Mouse (Mus musculus): ENCODE measurements at regions not wholly inside any gene's neighbourhood (a gene's known extent, or its start where the extent isn't known, plus 50 kb on each side); places are given as distances from the start of the nearest gene placed in this dataset.

- Histone ChIP-seq H3K27ac (peak overlapping the region; percentile 33; the same call in 1 of the 2 replicates), H3K4me1 (peaks cover 10% of the 10 kb centered on the region; the same call in 1 of the 2 replicates), H3K4me3 (no peak overlapping the region), H3K9ac (no peak overlapping the region), H3K36me3 (no peaks in the 10 kb centered on the region), H3K4me2 (replicated peaks) (no peak overlapping the region), H3K27me3 (no peaks in the 10 kb centered on the region), H3K9me3 (no peaks in the 10 kb centered on the region)
- WGBS: 38% methylated on average over 2 of the region's 2 CpGs
- peak; percentile 64 for ATAC-seq (ENCODE audit: low FRiP score, low read depth)
Measured at GRCm38 (mm10) chr10:51930266-51930665, 92.0 kb upstream of the Vgll2 start.

- H3K9ac ChIP-seq: no peak overlapping the region
- 69% methylated on average over 1 of the region's 1 CpGs for WGBS
- H3K9me3 ChIP-seq: no peaks in the 10 kb centered on the region
- peak overlapping the region; percentile 33; the same call in 1 of the 2 replicates for H3K27ac ChIP-seq
- ATAC-seq (ENCODE audit: low FRiP score, low read depth): peak; percentile 30; the same call in 1 of the 2 replicates
- H3K27me3 ChIP-seq: no peaks in the 10 kb centered on the region
- no peaks in the 10 kb centered on the region for H3K36me3 ChIP-seq
- peaks cover 13% of the 10 kb centered on the region; the same call in 1 of the 2 replicates for H3K4me1 ChIP-seq
- H3K4me2 ChIP-seq (replicated peaks): no peak overlapping the region
- H3K4me3 ChIP-seq: no peak overlapping the region
Measured at GRCm38 (mm10) chr10:51930696-51931095, 91.6 kb upstream of the Vgll2 start.

GRCm38 (mm10) chr10:51935482-51935881, 86.8 kb upstream of the Vgll2 start:
- H3K36me3 ChIP-seq: no peaks in the 10 kb centered on the region
- no peak overlapping the region for H3K27ac ChIP-seq
- peaks cover 10% of the 10 kb centered on the region; the same call in 1 of the 2 replicates for H3K4me1 ChIP-seq
- no peak overlapping the region for H3K9ac ChIP-seq
- H3K4me3 ChIP-seq: no peak overlapping the region
- no peak overlapping the region for H3K4me2 ChIP-seq (replicated peaks)
- H3K27me3 ChIP-seq: no peaks in the 10 kb centered on the region
- H3K9me3 ChIP-seq: no peaks in the 10 kb centered on the region
- peak; percentile 80 for ATAC-seq (ENCODE audit: low FRiP score, low read depth)
- 38% methylated on average over 3 of the region's 3 CpGs for WGBS

- WGBS: 43% methylated on average over 2 of the region's 2 CpGs
- Histone ChIP-seq H3K4me2 (replicated peaks) (no peak overlapping the region), H3K36me3 (no peaks in the 10 kb centered on the region), H3K9ac (no peak overlapping the region), H3K27me3 (no peaks in the 10 kb centered on the region), H3K27ac (no peak overlapping the region), H3K4me3 (no peak overlapping the region), H3K9me3 (no peaks in the 10 kb centered on the region), H3K4me1 (peaks cover 4% of the 10 kb centered on the region; the same call in 1 of the 2 replicates)
- ATAC-seq (ENCODE audit: low FRiP score, low read depth): peak; percentile 60; the same call in 1 of the 2 replicates
Measured at GRCm38 (mm10) chr10:51941192-51941591, 81.1 kb upstream of the Vgll2 start.

GRCm38 (mm10) chr10:51945701-51946100, 76.6 kb upstream of the Vgll2 start:
- no peaks in the 10 kb centered on the region for H3K9me3 ChIP-seq
- peak; percentile 55 for ATAC-seq (ENCODE audit: low FRiP score, low read depth)
- peaks cover 4% of the 10 kb centered on the region; the same call in 1 of the 2 replicates for H3K4me1 ChIP-seq
- H3K4me3 ChIP-seq: no peak overlapping the region
- no peaks in the 10 kb centered on the region for H3K36me3 ChIP-seq
- 38% methylated on average over 4 of the region's 4 CpGs for WGBS
- H3K27me3 ChIP-seq: no peaks in the 10 kb centered on the region
- H3K9ac ChIP-seq: no peak overlapping the region
- H3K4me2 ChIP-seq (replicated peaks): no peak overlapping the region
- H3K27ac ChIP-seq: no peak overlapping the region

GRCm38 (mm10) chr10:51946189-51946588, 76.1 kb upstream of the Vgll2 start:
- no peak overlapping the region for H3K4me2 ChIP-seq (replicated peaks)
- H3K4me1 ChIP-seq: peaks cover 4% of the 10 kb centered on the region; the same call in 1 of the 2 replicates
- H3K9ac ChIP-seq: no peak overlapping the region
- 0 out of 2 replicates have a peak, but pooled peaks have one; percentile 13 for ATAC-seq (ENCODE audit: low FRiP score, low read depth)
- no peaks in the 10 kb centered on the region for H3K9me3 ChIP-seq
- H3K27me3 ChIP-seq: no peaks in the 10 kb centered on the region
- H3K27ac ChIP-seq: 0 out of 2 replicates have a peak overlapping the region, but pooled peaks have one; percentile 23
- no peak overlapping the region for H3K4me3 ChIP-seq
- no peaks in the 10 kb centered on the region for H3K36me3 ChIP-seq

- no peak for ATAC-seq (ENCODE audit: low FRiP score, low read depth)
- Histone ChIP-seq H3K4me3 (no peak overlapping the region), H3K36me3 (no peaks in the 10 kb centered on the region), H3K27ac (no peak overlapping the region), H3K4me1 (peaks cover 4% of the 10 kb centered on the region; the same call in 1 of the 2 replicates), H3K27me3 (no peaks in the 10 kb centered on the region), H3K4me2 (replicated peaks) (no peak overlapping the region), H3K9ac (no peak overlapping the region), H3K9me3 (no peaks in the 10 kb centered on the region)
Measured at GRCm38 (mm10) chr10:51946881-51947280, 75.4 kb upstream of the Vgll2 start.

- Histone ChIP-seq H3K4me3 (no peak overlapping the region), H3K36me3 (no peaks in the 10 kb centered on the region), H3K27me3 (no peaks in the 10 kb centered on the region), H3K4me2 (replicated peaks) (no peak overlapping the region), H3K4me1 (peaks cover 4% of the 10 kb centered on the region; the same call in 1 of the 2 replicates), H3K9me3 (no peaks in the 10 kb centered on the region), H3K9ac (no peak overlapping the region), H3K27ac (no peak overlapping the region)
- ATAC-seq (ENCODE audit: low FRiP score, low read depth): no peak
- 74% methylated on average over 1 of the region's 1 CpGs for WGBS
Measured at GRCm38 (mm10) chr10:51950016-51950415, 72.3 kb upstream of the Vgll2 start.

- Histone ChIP-seq H3K27me3 (no peaks in the 10 kb centered on the region), H3K9ac (no peak overlapping the region), H3K4me3 (no peak overlapping the region), H3K4me2 (replicated peaks) (no peak overlapping the region), H3K36me3 (no peaks in the 10 kb centered on the region), H3K4me1 (no peaks in the 10 kb centered on the region), H3K9me3 (no peaks in the 10 kb centered on the region), H3K27ac (no peak overlapping the region)
- WGBS: 65% methylated on average over 4 of the region's 4 CpGs
- no peak for ATAC-seq (ENCODE audit: low FRiP score, low read depth)
Measured at GRCm38 (mm10) chr10:51952021-51952420, 70.3 kb upstream of the Vgll2 start.

- Histone ChIP-seq H3K4me2 (replicated peaks) (no peak overlapping the region), H3K36me3 (no peaks in the 10 kb centered on the region), H3K27ac (no peak overlapping the region), H3K9ac (no peak overlapping the region), H3K9me3 (no peaks in the 10 kb centered on the region), H3K4me1 (no peaks in the 10 kb centered on the region), H3K4me3 (no peak overlapping the region), H3K27me3 (no peaks in the 10 kb centered on the region)
- ATAC-seq (ENCODE audit: low FRiP score, low read depth): no peak
- WGBS: 55% methylated on average over 1 of the region's 1 CpGs
Measured at GRCm38 (mm10) chr10:51956493-51956892, 65.8 kb upstream of the Vgll2 start.

GRCm38 (mm10) chr10:51961497-51961896, 60.8 kb upstream of the Vgll2 start:
- 20% methylated on average over 2 of the region's 2 CpGs for WGBS
- no peaks in the 10 kb centered on the region for H3K36me3 ChIP-seq
- H3K27me3 ChIP-seq: no peaks in the 10 kb centered on the region
- H3K9me3 ChIP-seq: no peaks in the 10 kb centered on the region
- H3K4me2 ChIP-seq (replicated peaks): no peak overlapping the region
- no peak overlapping the region for H3K27ac ChIP-seq
- H3K9ac ChIP-seq: no peak overlapping the region
- H3K4me3 ChIP-seq: no peak overlapping the region
- no peaks in the 10 kb centered on the region for H3K4me1 ChIP-seq
- peak; percentile 79 for ATAC-seq (ENCODE audit: low FRiP score, low read depth)

- ATAC-seq (ENCODE audit: low FRiP score, low read depth): no peak
- no peaks in the 10 kb centered on the region for H3K4me1 ChIP-seq
- no peaks in the 10 kb centered on the region for H3K9me3 ChIP-seq
- WGBS: 73% methylated on average over 1 of the region's 1 CpGs
- H3K27me3 ChIP-seq: no peaks in the 10 kb centered on the region
- H3K4me3 ChIP-seq: no peak overlapping the region
- no peak overlapping the region for H3K4me2 ChIP-seq (replicated peaks)
- no peaks in the 10 kb centered on the region for H3K36me3 ChIP-seq
- H3K9ac ChIP-seq: no peak overlapping the region
- no peak overlapping the region for H3K27ac ChIP-seq
Measured at GRCm38 (mm10) chr10:51963671-51964070, 58.6 kb upstream of the Vgll2 start.

GRCm38 (mm10) chr10:51970113-51970512, 52.2 kb upstream of the Vgll2 start:
- no peaks in the 10 kb centered on the region for H3K9me3 ChIP-seq
- H3K36me3 ChIP-seq: no peaks in the 10 kb centered on the region
- WGBS: 69% methylated on average over 9 of the region's 9 CpGs
- ATAC-seq (ENCODE audit: low FRiP score, low read depth): peak; percentile 84
- no peaks in the 10 kb centered on the region for H3K4me1 ChIP-seq
- H3K4me3 ChIP-seq: no peak overlapping the region
- H3K27ac ChIP-seq: no peak overlapping the region
- H3K9ac ChIP-seq: no peak overlapping the region
- H3K4me2 ChIP-seq (replicated peaks): no peak overlapping the region
- H3K27me3 ChIP-seq: no peaks in the 10 kb centered on the region

Measured in limb, embryonic 13.5 days (tissue).